Mouse (Mus musculus): ENCODE data around the gene Il12rb1. TPM values are rescaled to one million over a fixed set of nuclear protein-coding genes. Genes with fewer than 3 reads are reported as not detected.

The Il12rb1 gene
- polyA plus RNA-seq (2012; rRNA removed) = 0.11 and 0.14 TPM in 2 replicates

DNA sequence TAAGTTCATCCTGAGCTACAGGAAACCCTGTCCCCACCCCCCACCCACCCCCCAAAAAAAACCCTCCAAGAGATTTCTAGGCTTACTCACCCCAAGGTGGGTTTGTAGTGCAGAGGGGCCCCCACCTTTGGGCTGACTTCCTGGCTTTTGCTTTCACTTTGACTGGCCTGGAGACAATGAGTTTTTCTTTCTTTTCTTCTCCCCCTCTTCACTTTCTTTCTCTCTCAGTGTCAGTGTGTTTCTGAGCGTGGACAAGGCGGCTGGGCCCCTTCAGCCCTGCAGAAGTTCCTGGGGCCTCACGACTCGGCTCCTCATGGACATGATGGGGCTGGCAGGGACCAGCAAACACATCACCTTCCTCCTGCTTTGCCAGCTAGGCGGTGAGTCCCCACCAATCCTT is at the start of gene Il12rb1:
Gene Il12rb1 (plus strand): TSS at position 211 of the 400 bp plus-strand sequence.
- no peak for TF ChIP-seq POLR2A (IDR thresholded peaks at IDR 0.05; ENCODE audit: borderline replicate concordance, extremely low read depth, insufficient read depth, insufficient read length, poor library complexity, severe bottlenecking)
- no peak for TF ChIP-seq CTCF (IDR thresholded peaks at IDR 0.05; ENCODE audit: borderline replicate concordance, extremely low read depth, insufficient read depth, insufficient read length)
- DNase-seq (ENCODE audit: low read depth) = no peak

GRCm38 (mm10) chr8:70758616-70759561 is 49.4 kb upstream of the Il12rb1 start:
- peak; percentile 50 for DNase-seq (ENCODE audit: low read depth)
- TF ChIP-seq CTCF (IDR thresholded peaks at IDR 0.05; ENCODE audit: borderline replicate concordance, extremely low read depth, insufficient read depth, insufficient read length) (no peak), POLR2A (IDR thresholded peaks at IDR 0.05; ENCODE audit: borderline replicate concordance, extremely low read depth, insufficient read depth, insufficient read length, poor library complexity, severe bottlenecking) (no peak)

DNA sequence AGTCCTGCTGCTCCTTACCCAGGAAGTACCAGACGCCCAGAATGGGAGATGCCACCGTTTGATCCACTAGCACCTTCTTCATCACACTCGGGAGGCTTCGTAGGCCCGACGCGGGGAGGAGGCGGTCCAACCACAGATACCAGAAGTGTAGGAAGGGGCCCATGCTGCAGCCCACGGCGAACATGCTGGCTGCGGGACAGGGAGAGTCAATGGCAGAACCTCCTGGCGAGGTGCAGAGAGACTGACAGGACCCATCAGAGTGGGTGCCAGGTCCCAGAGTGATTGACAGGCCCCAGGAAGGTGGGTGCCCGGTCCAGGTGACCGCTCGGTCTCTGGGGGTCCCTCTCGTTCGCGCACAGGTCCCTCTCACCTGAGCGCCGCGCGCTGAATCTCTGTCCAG is 47.9 kb upstream of the Il12rb1 start:
- no peak for TF ChIP-seq CTCF (IDR thresholded peaks at IDR 0.05; ENCODE audit: borderline replicate concordance, extremely low read depth, insufficient read depth, insufficient read length)
- TF ChIP-seq POLR2A (IDR thresholded peaks at IDR 0.05; ENCODE audit: borderline replicate concordance, extremely low read depth, insufficient read depth, insufficient read length, poor library complexity, severe bottlenecking) = no peak
- DNase-seq (ENCODE audit: low read depth) = no peak

DNA sequence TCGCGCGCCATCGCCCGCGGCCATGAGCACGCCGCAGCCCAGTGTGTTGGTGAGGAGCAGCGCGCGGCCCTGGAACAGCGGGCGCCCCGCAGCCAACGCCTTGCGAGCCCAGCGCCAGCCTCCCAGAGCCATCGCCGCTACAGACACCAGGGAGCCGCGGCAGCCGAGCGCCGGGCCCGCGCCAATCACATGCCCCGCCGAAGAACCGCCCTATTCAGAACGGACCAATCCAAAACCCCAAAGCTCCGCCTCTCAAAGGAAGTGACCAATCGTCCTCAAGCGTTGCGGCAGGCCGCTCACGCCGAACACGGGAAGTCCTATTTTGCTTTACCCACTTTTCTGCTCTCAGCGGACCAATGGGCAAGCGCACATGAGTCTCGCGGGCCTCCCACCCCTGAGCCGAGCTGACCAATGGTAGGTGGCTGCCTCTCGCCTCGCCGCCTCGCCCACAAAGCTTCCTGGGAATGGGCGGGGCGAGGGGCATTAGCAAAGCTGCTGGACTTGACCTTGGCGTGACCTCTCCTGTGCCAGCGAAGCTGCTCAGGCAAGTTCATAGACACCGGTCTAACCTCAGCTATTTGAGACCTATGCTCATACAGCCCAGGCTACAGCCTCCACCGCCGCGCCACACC is 47.4 kb upstream of the Il12rb1 start, which contains the start of gene Mpv17l2:
Gene Mpv17l2 (minus strand): TSS at position 172 of the 632 bp plus-strand sequence.
- peak; percentile 64 for TF ChIP-seq POLR2A (IDR thresholded peaks at IDR 0.05; ENCODE audit: borderline replicate concordance, extremely low read depth, insufficient read depth, insufficient read length, poor library complexity, severe bottlenecking)
- TF ChIP-seq CTCF (IDR thresholded peaks at IDR 0.05; ENCODE audit: borderline replicate concordance, extremely low read depth, insufficient read depth, insufficient read length) = no peak
- DNase-seq (ENCODE audit: low read depth) = peak; percentile 99

DNA sequence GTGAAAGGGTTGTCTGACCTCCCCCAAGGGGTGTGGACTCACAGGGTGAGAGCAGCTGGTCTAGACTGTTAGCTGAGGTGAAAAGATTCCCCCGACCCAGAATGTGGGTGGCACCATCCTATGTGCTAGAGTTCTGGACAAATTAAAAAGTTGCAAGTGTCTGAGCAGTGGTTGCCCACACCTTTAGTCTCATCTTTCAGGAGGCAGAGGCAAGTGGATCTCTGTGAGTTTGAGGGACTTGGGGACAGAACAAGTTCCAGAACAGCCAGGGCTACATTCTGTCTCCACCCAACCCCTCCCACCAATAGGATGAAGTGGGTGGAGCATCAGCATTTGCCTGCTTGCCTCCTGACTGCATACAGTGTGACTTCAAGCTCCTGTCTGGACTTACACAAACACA is 46.1 kb upstream of the Il12rb1 start:
- no peak for DNase-seq (ENCODE audit: low read depth)
- TF ChIP-seq CTCF (IDR thresholded peaks at IDR 0.05; ENCODE audit: borderline replicate concordance, extremely low read depth, insufficient read depth, insufficient read length) (no peak), POLR2A (IDR thresholded peaks at IDR 0.05; ENCODE audit: borderline replicate concordance, extremely low read depth, insufficient read depth, insufficient read length, poor library complexity, severe bottlenecking) (no peak)

DNA sequence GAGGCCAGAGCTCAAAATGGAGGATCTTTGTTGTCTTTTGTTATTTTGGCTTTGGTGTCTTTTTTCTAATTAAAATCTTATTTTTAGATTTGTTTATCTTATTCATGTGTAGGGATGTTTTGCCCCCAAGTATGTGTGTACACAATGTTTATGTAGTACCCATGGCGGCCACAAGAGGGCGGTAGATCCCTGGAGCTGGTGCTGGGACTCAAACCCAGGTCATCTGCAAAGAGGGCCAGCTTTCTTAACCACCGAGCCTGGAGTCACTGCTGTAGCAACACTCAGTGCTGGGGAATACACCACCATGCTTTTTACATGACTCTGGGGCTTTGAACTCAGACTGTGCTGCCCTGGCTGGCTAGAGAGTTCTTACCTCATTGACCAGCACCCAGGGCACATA is 44.9 kb upstream of the Il12rb1 start:
- TF ChIP-seq CTCF (IDR thresholded peaks at IDR 0.05; ENCODE audit: borderline replicate concordance, extremely low read depth, insufficient read depth, insufficient read length) = peak; percentile 82
- TF ChIP-seq POLR2A (IDR thresholded peaks at IDR 0.05; ENCODE audit: borderline replicate concordance, extremely low read depth, insufficient read depth, insufficient read length, poor library complexity, severe bottlenecking) = no peak
- DNase-seq (ENCODE audit: low read depth) = no peak

- TF ChIP-seq CTCF (IDR thresholded peaks at IDR 0.05; ENCODE audit: borderline replicate concordance, extremely low read depth, insufficient read depth, insufficient read length) (no peak), POLR2A (IDR thresholded peaks at IDR 0.05; ENCODE audit: borderline replicate concordance, extremely low read depth, insufficient read depth, insufficient read length, poor library complexity, severe bottlenecking) (no peak)
- no peak for DNase-seq (ENCODE audit: low read depth)
These were observed 44.2 kb upstream of the Il12rb1 start for GRCm38 (mm10) chr8:70764026-70764425.

DNA sequence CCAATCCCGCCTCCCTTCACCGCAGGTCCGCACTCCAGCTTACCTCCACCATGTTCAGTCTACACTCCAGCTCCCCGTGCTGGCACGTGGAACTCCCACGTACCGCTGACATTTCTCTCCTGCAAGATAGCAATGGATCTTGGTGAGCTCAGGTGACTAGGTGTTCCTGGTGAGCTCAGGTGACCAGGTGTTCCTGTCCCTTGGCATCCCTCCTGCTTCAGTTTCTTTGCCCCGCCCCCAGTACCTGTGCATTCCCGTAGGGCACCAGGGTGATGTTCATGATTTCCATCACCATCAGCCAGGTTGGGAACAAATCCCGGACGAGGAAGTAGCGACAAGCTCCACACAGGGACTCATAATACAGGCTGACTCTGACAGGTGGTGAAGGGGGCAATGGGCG is 43.6 kb upstream of the Il12rb1 start:
- no peak for TF ChIP-seq CTCF (IDR thresholded peaks at IDR 0.05; ENCODE audit: borderline replicate concordance, extremely low read depth, insufficient read depth, insufficient read length)
- no peak for TF ChIP-seq POLR2A (IDR thresholded peaks at IDR 0.05; ENCODE audit: borderline replicate concordance, extremely low read depth, insufficient read depth, insufficient read length, poor library complexity, severe bottlenecking)
- DNase-seq (ENCODE audit: low read depth) = no peak

DNA sequence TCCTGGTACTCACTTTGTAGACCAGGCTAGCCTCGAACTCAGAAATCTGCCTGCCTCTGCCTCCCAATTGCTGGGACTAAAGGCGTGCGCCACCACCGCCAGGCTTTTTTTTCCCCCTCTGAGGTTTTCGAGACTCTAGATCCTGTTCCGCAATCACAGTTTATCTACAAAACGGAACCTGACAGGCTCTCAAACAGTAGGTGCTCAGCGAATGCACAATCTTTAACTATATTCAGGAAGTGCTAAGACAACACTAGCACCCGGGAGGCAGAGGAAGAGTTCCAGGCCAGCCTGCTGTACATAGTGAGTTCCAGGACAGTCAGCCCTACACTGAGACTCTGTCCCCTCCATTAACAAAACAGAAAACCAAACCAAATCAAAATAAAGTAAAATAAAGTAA is 42.9 kb upstream of the Il12rb1 start:
- DNase-seq (ENCODE audit: low read depth) = no peak
- TF ChIP-seq CTCF (IDR thresholded peaks at IDR 0.05; ENCODE audit: borderline replicate concordance, extremely low read depth, insufficient read depth, insufficient read length) = no peak
- TF ChIP-seq POLR2A (IDR thresholded peaks at IDR 0.05; ENCODE audit: borderline replicate concordance, extremely low read depth, insufficient read depth, insufficient read length, poor library complexity, severe bottlenecking) = no peak

DNA sequence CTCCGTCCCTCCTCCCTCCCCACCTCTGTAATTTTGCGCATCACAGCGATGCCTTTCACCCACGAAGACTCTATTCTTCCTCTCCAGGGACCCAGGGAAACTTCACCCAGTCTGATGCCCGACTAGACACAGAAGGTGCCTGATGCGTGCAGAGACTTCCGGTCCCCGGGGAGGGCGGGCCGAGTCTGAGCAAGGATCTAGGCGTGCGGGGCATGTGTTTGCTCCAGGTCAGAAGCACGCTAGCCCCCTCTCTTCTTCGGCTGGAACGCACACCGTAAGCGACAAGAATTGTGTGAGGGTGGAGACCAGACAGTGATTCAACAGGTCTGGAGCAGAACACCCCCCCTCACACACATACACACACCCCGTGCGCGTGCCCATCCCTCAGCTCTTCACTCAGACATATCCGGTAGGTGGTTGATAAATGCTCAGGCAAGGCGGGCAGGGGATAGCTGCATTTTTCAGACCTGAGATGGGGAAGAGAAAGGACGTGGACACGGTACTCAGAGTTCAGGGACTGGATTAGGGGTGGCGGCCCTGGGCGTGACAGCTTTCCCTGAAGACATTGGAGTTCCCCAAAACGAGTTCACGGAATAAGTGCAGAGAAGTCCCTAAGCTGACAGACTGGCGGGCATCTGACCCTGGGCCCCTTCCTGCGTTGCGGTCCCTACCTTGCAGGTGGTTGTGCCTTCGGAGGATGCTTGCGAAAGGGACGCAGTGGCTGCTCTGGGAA is 42.2 kb upstream of the Il12rb1 start:
- DNase-seq (ENCODE audit: low read depth) = no peak
- TF ChIP-seq POLR2A (IDR thresholded peaks at IDR 0.05; ENCODE audit: borderline replicate concordance, extremely low read depth, insufficient read depth, insufficient read length, poor library complexity, severe bottlenecking) (no peak), CTCF (IDR thresholded peaks at IDR 0.05; ENCODE audit: borderline replicate concordance, extremely low read depth, insufficient read depth, insufficient read length) (no peak)

Measured in brain, embryonic 14.5 days (tissue).